Mouse (Mus musculus): ENCODE results near the gene Kif5a.
"Not testable (repeated sequence)": the region's sequence is repeated elsewhere in the genome, so short reads cannot be mapped to it uniquely, and the experiment has no call there.

The Kif5a gene

DNA sequence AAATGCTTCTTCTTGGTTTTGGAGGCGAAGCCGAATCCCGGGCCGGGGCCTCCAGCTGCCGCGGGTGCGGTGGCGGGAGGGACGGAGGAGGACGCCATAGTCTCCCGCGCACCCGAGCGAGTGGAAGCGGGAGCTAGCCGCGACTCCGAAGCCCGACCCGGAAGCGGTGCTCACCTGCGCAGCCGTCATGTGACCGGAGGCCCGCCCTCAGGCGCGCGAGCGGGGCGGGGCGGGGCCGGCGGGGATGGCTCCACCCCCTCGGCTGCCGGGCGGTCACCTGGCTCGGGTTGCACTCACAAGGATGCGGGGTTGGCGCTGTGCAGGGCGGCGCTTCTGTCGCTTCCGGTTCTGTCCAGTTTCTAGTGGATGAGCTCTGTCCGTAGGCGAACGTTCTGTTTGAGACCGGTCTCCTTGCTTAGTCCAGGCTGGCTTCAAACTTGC, 51.7 kb downstream of the Kif5a start, which contains the start of gene Pip4k2c:
Pip4k2c (minus strand) TSS at position 172 of the 441 bp plus-strand sequence.
- peak; percentile 96 for DNase-seq

DNA sequence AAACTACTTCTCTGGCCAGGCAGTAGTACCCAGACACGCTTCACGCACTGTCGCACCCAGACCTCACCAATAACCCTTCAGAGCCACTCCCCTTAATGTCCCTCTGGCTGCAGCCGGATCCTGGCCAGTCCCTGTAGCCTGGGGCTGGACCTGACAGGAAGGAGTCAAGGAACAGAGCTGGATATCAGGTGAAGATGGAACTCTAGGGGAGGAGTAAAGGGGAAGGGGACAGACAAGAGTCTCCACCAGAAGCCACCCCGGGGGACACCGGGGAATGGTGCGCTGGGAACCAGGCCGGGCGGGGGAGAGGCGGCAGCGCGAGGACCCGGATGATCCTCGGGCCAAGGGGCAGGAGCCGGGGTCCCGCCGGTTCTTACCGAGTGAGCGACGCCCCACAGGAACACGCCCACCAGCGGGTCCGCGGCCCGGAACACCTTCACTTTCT, 52.2 kb downstream of the Kif5a start:
- peak; percentile 84 for DNase-seq

- no peak for DNase-seq
Measured at GRCm38 (mm10) chr10:127209928-127210570, 53.1 kb downstream of the Kif5a start.

DNA sequence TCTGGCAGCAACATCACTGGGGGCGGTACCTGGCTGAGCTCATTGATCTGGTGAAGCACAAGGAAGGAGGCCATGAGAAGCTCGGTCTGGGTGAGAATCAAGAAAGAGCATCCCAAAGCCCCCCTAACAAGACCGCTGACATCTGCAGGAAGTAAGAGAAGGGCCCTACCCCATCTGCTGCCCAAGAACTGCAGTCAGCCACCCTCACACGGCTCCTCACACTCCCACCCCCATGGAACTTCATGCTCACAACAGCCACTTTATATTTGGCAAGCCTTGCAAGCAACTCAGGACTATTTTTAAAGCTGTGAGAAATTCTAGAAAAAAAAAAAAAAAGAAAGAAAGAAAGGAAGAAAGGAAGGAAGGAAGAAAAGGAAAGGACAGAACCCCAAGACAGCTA, 54.2 kb downstream of the Kif5a start:
- DNase-seq = no peak

- DNase-seq = no peak
Measured at GRCm38 (mm10) chr10:127205373-127205772, 57.8 kb downstream of the Kif5a start.

- no peak for DNase-seq
Measured at GRCm38 (mm10) chr10:127204589-127204988, 58.6 kb downstream of the Kif5a start.

GRCm38 (mm10) chr10:127203106-127203505, 60.0 kb downstream of the Kif5a start:
- no peak for DNase-seq

DNA sequence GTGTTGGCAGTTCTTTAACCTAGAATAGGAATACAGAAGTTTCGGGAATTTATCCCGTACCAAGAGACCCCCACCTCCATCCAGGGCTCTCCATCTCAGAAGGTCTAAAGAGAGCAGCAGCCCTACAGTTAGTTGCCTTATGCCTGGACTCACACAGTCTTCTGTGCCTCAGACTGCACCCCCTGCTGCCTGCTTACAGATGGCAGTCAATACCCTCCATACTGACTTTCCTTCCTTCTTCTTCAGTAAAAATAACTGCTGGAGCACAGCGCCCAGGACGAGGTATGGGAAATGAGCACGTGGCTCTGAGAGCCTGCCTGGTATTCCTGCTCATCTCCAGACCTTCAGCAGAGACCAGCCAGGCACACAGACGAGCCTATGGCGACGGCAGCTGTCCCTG, 62.9 kb downstream of the Kif5a start:
- no peak for DNase-seq

GRCm38 (mm10) chr10:127199474-127199873, 63.7 kb downstream of the Kif5a start:
- DNase-seq = no peak

DNA sequence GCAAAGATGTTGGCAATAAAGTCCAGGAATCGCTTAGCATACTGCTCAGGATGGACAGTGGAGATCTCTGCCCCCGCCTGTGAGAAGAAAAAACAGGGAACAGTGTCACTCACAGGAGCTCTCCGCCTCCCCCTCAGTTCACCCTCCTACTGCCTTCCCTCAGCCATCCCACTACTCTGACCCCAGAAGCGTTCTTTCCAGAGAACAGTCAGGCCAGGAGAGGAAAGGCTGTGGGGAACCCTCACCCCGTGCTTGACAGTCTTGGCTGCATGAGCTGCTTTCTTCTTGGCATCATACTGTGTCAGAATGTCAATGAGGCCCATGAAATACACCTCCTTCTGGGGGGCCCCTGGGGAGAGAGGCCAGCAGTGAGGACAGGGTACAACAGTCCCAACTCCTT, 64.1 kb downstream of the Kif5a start:
- no peak for DNase-seq

DNA sequence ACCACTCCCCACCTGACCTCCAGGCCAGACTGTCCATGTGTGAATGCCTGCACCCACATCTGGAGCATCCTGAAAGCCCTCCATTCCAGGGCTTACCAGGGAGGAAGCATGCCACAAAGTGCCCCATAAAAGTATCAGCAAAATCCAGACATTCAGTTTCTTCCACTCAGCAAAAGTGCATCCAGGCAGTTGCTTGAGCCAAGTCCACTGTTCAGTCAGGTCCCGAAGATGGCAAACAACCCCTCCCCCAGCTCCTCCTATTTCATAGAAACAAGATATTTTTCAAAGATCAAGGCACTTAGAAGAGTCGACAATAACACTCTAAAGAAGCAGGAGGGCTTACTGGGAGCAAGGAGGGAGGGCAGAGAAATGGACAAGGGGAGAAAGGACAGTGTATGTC, 64.7 kb downstream of the Kif5a start:
- DNase-seq = no peak

- DNase-seq = no peak
Measured at GRCm38 (mm10) chr10:127197505-127198110, 65.5 kb downstream of the Kif5a start.

- DNase-seq = no peak
Measured at GRCm38 (mm10) chr10:127197104-127197503, 66.0 kb downstream of the Kif5a start.

GRCm38 (mm10) chr10:127196392-127196791, 66.8 kb downstream of the Kif5a start:
- DNase-seq = peak; percentile 82

- DNase-seq = peak; percentile 69
Measured at GRCm38 (mm10) chr10:127195328-127196129, 67.6 kb downstream of the Kif5a start, which contains the start of gene Dtx3. Gene Dtx3, minus strand, starts transcription at chr10:127195728.

GRCm38 (mm10) chr10:127194428-127195327, 68.5 kb downstream of the Kif5a start:
- peak; percentile 86 for DNase-seq

DNA sequence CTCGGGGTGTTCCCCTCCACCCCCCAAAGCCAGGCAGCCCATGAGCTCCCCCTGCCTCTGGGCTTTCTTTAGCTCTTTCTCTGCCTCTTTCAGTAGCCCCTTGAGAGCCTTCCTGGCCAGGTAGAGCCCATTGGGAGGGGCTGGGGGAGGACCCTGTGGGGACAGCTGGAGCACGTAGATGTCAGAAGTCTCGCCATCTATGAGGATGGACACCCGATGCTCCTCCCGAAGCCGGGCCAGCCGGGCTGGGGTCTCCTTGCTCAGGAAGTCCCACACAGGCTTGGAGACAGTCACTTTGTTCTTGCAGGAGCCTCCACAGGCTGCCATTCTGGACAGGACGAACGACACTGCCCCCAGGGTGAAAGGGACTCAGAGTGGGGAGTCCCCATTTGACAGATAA, 70.1 kb downstream of the Kif5a start:
- DNase-seq = no peak

DNA sequence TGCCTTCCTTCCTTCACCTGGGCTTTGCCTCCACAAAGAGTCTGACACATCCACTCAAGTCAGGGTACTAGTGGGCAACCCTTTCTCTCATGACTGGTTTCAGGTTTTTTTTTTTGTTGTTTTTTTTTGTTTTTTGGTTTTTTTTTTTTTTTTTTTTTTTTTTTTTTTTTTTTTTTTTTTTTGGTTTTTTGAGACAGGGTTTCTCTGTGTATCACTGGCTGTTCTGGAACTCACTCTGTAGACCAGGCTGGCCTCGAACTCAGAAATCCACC, 71.2 kb downstream of the Kif5a start:
- DNase-seq = not testable (repeated sequence)

DNA sequence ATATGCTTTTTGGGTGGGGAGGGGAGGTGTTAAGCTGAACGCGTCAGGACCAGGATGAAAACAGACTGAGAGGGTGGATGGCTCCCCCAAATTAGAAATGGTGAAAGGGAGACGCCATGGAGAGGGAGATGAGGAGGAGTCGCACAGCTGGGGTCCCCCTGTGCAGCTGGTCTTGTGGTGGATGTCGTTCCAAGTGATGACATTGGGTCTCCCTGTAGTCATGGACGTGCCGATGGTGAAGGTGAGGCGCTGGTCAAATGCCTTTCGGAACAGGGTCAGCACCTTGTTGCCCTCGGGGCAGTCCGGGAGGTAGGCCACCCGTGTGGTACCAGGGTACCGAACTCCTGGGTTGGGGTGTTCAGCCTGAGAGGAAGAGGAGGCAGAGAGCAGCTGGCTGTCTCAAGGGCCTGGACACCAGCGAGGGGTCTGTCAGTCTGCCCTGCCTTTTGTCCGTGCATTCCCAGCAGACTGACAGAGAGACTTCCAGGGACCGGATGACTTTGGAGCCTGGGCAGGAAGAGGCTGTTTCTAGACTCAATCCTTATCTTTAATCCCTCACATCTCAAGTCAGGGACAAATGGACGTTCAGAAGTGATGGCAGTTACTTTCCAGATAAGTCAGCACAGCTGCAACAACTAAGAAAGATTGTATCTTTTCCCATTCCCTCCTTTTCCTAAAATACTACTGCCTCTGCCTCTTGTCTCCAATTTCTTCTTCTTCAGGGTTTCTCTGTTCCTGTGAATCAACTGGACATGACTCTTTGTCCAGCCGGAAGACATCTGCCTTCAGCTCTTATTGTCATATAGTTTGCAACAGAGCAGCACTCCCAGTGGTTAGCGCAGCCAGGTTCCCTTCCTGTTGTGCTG, 71.7 kb downstream of the Kif5a start:
- DNase-seq = no peak

DNA sequence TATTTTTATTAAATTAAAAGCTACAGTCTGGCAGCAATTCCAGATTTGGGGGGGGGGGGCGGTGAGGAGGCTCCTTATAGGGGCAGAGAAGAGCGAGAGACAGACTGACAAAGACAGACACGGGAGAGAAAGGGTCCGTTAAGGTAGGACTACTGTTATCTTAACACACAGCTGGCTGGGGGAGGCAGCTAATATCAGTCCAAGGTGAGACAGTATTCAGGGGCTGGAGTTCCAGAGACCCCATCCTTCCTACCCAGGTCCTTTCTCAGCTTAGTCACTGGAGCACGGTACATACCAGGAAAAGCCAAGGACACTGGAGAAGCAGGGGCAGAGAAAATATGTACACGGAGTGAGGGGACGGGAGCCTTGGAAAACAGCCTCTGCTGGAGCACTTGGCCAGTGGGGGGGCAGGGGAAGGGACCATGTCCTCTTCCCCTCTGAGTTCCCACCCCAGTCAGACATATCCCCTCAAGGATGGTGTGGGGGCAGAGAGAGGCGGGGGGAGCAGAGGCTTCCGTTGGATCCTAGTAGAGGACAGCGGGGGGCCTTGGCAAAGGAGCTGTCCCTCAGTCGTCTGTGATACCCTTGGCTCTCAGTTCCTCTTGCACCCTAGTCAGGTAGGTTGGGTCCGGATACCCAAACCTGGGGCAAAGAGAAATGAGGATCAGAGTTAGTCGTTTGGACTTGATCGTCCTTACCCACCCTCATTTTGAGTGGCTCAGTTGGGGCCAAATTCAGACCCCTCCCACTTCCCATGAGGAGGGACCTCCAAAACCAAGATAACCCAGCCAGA, 72.6 kb downstream of the Kif5a start:
- DNase-seq = no peak
